Mouse (Mus musculus): ENCODE results near the gene Panx2. TPM values are rescaled to one million over a fixed set of nuclear protein-coding genes. Genes with fewer than 3 reads are reported as not detected.
A peak's percentile ranks its signal among the peaks of the same experiment; 100 is the strongest.

Panx2 gene
- total RNA-seq (2021) = 1 to 10 TPM in 1 of 2 experiments, under 1 TPM in 1; 0.76 to 1.9 TPM
- long read RNA-seq, experiment 1 = 0 reads
- long read RNA-seq, experiment 2 = 0 reads

GRCm38 (mm10) chr15:89059161-89059931, at the start of gene Panx2:
Gene Panx2 (plus strand): TSS chr15:89059734.
- DNase-seq = peak in 1 of 2 experiments; percentile 5
- intact Hi-C loops (cut with DNase I) = no loop called here

GRCm38 (mm10) chr15:89016722-89017121, 42.8 kb upstream of the Panx2 start:
- intact Hi-C loops (cut with DNase I) = no loop called here

GRCm38 (mm10) chr15:89020085-89020484, 39.4 kb upstream of the Panx2 start:
- DNase-seq = peak; percentile 18 to 41
- intact Hi-C loops (cut with DNase I) = no loop called here

More at GRCm38 (mm10) chr15:89016722-89017121, 42.8 kb upstream of the Panx2 start:
- DNase-seq = no peak

GRCm38 (mm10) chr15:89020492-89020891, 39.0 kb upstream of the Panx2 start:
- intact Hi-C loops (cut with DNase I) = no loop called here
- no peak for DNase-seq

GRCm38 (mm10) chr15:89044381-89044780, 15.2 kb upstream of the Panx2 start:
- intact Hi-C loops (cut with DNase I) = no loop called here
- DNase-seq = no peak

GRCm38 (mm10) chr15:89046356-89046755, 13.2 kb upstream of the Panx2 start:
- DNase-seq = no peak
- intact Hi-C loops (cut with DNase I) = no loop called here

- no peak for DNase-seq
- intact Hi-C loops (cut with DNase I) = no loop called here
Observed at GRCm38 (mm10) chr15:89054666-89055065, 4.9 kb upstream of the Panx2 start.

- peak in 1 of 2 experiments; percentile 0 for DNase-seq
- intact Hi-C loops (cut with DNase I) = no loop called here
Observed at GRCm38 (mm10) chr15:89058736-89059135, 798 bp upstream of the Panx2 start.

- intact Hi-C loops (cut with DNase I) = no loop called here
- DNase-seq = peak in 1 of 2 experiments; percentile 31
Observed at GRCm38 (mm10) chr15:89060032-89060681, 623 bp downstream of the Panx2 start.

GRCm38 (mm10) chr15:89060811-89061460, 1.4 kb downstream of the Panx2 start:
- DNase-seq = no peak
- intact Hi-C loops (cut with DNase I) = no loop called here

GRCm38 (mm10) chr15:89061761-89062517, 2.4 kb downstream of the Panx2 start:
- no peak for DNase-seq
- intact Hi-C loops (cut with DNase I) = no loop called here

- intact Hi-C loops (cut with DNase I) = no loop called here
- no peak for DNase-seq
Observed at GRCm38 (mm10) chr15:89062518-89062910, 3.0 kb downstream of the Panx2 start.

GRCm38 (mm10) chr15:89063001-89063400, 3.5 kb downstream of the Panx2 start:
- no peak for DNase-seq
- intact Hi-C loops (cut with DNase I) = no loop called here

GRCm38 (mm10) chr15:89063536-89063935, 4.0 kb downstream of the Panx2 start:
- intact Hi-C loops (cut with DNase I) = no loop called here

GRCm38 (mm10) chr15:89064891-89065290, 5.4 kb downstream of the Panx2 start:
- intact Hi-C loops (cut with DNase I) = loop anchor here (5.0 kb wide), 1 partner anchor 38 kb away; no protein-coding TSS in a partner anchor
- no peak for DNase-seq

More at GRCm38 (mm10) chr15:89063536-89063935, 4.0 kb downstream of the Panx2 start:
- DNase-seq = no peak

GRCm38 (mm10) chr15:89067609-89068008, 8.1 kb downstream of the Panx2 start:
- intact Hi-C loops (cut with DNase I) = loop anchor here (5.0 kb wide), 1 partner anchor 40 kb away; no protein-coding TSS in a partner anchor
- DNase-seq = no peak

GRCm38 (mm10) chr15:89068226-89068625, 8.7 kb downstream of the Panx2 start:
- DNase-seq = no peak
- intact Hi-C loops (cut with DNase I) = loop anchor here (5.0 kb wide), 1 partner anchor 41 kb away; no protein-coding TSS in a partner anchor

- DNase-seq = no peak
- intact Hi-C loops (cut with DNase I) = loop anchor here (5.0 kb wide), 1 partner anchor 42 kb away; no protein-coding TSS in a partner anchor
Observed at GRCm38 (mm10) chr15:89069336-89069840, 9.9 kb downstream of the Panx2 start.

GRCm38 (mm10) chr15:89070606-89071005, 11.1 kb downstream of the Panx2 start:
- intact Hi-C loops (cut with DNase I) = loop anchor here (10.0 kb wide), 1 partner anchor 246 kb away; no protein-coding TSS in a partner anchor
- DNase-seq = no peak

All from heart, postnatal 14 days (tissue).